Mouse (Mus musculus) heart, postnatal 0 days (tissue): Measurements from ENCODE around the gene Ap1m2.

Experiments used
- CTCF ChIP-seq: IDR thresholded peaks from 2 replicates; pipeline ENCODE4 v1.5.1; 2016; ENCODE audit warnings: antibody characterized with exemption, control low read depth, low read depth
- EP300 ChIP-seq: IDR thresholded peaks from 2 replicates; pipeline ENCODE4 v1.6.1; 2016; ENCODE audit warnings: antibody characterized with exemption, low read depth

GRCm38 (mm10) chr9:21311695-21312094, 442 bp downstream of the Ap1m2 start:
- no peak for TF ChIP-seq EP300
- no peak for TF ChIP-seq CTCF
